Mouse (Mus musculus): ENCODE measurements around the gene Pabpn1l.
"Not testable (repeated sequence)": the region's sequence is repeated elsewhere in the genome, so short reads cannot be mapped to it uniquely, and the experiment has no call there.

Pabpn1l gene

GRCm38 (mm10) chr8:122644175-122644954, 21.8 kb upstream of the Pabpn1l start:
- DNase-seq: no peak

GRCm38 (mm10) chr8:122642071-122642470, 19.5 kb upstream of the Pabpn1l start:
- peak; percentile 53 for DNase-seq

- DNase-seq: no peak
Observed at GRCm38 (mm10) chr8:122641406-122641805, 18.9 kb upstream of the Pabpn1l start.

- DNase-seq: no peak
Observed at GRCm38 (mm10) chr8:122640825-122641224, 18.3 kb upstream of the Pabpn1l start.

GRCm38 (mm10) chr8:122639521-122640248, 17.1 kb upstream of the Pabpn1l start:
- peak; percentile 67 for DNase-seq

- peak; percentile 57 for DNase-seq
Observed at GRCm38 (mm10) chr8:122638601-122639000, 16.1 kb upstream of the Pabpn1l start.

- DNase-seq: no peak
Observed at GRCm38 (mm10) chr8:122637230-122637629, 14.7 kb upstream of the Pabpn1l start.

GRCm38 (mm10) chr8:122636803-122637175, 14.2 kb upstream of the Pabpn1l start:
- DNase-seq: no peak

GRCm38 (mm10) chr8:122635878-122636802, 13.6 kb upstream of the Pabpn1l start:
- no peak for DNase-seq

GRCm38 (mm10) chr8:122633205-122633604, 10.7 kb upstream of the Pabpn1l start:
- DNase-seq: peak; percentile 39

- not testable (repeated sequence) for DNase-seq
Observed at GRCm38 (mm10) chr8:122632134-122632533, 9.6 kb upstream of the Pabpn1l start.

GRCm38 (mm10) chr8:122630696-122631095, 8.2 kb upstream of the Pabpn1l start:
- no peak for DNase-seq

- DNase-seq: no peak
Observed at GRCm38 (mm10) chr8:122629388-122629787, 6.8 kb upstream of the Pabpn1l start.

GRCm38 (mm10) chr8:122626896-122627295, 4.4 kb upstream of the Pabpn1l start:
- no peak for DNase-seq

GRCm38 (mm10) chr8:122625811-122626210, 3.3 kb upstream of the Pabpn1l start:
- DNase-seq: no peak

GRCm38 (mm10) chr8:122624653-122625052, 2.1 kb upstream of the Pabpn1l start:
- no peak for DNase-seq

- DNase-seq: no peak
Observed at GRCm38 (mm10) chr8:122623844-122624642, 1.5 kb upstream of the Pabpn1l start.

GRCm38 (mm10) chr8:122620446-122620845, 2.1 kb downstream of the Pabpn1l start:
- no peak for DNase-seq

GRCm38 (mm10) chr8:122618660-122619378, 3.7 kb downstream of the Pabpn1l start:
- DNase-seq: no peak

GRCm38 (mm10) chr8:122617947-122618546, 4.5 kb downstream of the Pabpn1l start:
- DNase-seq: peak; percentile 84

All from cerebellum, adult 8-10 months (tissue).